Mouse (Mus musculus) Muller cell, postnatal 12 days (primary cell): Measurements from ENCODE around the gene Nln.

Source experiments
- DNase-seq: peaks from one replicate; pipeline ENCODE4 v3.0.0-alpha.2; 2015; ENCODE audit errors: inconsistent ontology term

Gene Nln

DNA sequence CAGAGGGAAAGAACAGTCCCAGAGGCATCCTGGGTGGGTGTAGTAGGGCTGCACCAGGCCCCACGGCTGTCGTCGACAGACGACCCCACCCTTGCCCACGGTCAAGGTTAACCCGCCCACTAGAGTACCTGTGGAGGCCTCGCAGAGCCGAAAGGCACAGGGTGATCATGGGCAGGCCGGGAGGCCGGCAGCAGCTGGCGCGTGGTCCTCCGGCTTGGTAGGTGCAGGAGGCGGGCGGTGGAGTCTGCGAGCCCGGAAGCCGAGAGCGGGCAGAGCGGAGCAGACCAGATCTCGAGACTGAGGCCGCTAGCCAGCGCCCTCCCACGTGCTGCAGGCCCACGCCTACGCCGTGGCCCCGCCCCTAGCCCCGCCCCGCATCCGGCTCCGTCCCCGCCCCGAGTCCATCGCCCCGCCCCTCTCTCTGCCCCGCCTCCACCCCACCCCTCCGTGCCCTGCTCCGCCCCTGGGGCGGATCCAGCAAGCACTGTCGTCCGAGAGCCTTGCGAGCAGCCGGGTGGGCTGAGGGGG is at the start of gene Nln, which contains the start of gene Sgtb:
Gene Nln, minus strand, starts transcription at position 327 of the 528 bp plus-strand sequence.
Gene Sgtb, plus strand, starts transcription at position 454 of the 528 bp plus-strand sequence.
- DNase-seq, result peak; percentile 93

DNA sequence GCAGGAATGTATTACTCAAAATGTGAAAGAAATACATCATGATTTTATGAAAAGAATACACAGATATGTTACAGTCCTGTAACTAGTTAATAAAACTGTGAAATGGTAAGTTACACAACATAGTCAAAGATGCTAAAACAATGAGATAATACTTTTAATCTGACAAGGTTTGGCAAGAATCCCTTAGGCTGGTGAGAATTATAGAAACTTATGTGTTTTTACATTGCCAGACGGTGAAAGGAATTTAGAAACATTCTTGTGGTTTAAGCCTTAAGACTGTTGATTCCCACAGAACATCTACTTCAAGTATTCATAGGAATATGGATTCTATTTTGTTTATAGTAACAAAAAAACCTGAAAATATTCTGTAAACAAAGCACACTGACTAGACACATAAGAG is 46.3 kb upstream of the Nln start:
- DNase-seq, result peak; percentile 5

DNA sequence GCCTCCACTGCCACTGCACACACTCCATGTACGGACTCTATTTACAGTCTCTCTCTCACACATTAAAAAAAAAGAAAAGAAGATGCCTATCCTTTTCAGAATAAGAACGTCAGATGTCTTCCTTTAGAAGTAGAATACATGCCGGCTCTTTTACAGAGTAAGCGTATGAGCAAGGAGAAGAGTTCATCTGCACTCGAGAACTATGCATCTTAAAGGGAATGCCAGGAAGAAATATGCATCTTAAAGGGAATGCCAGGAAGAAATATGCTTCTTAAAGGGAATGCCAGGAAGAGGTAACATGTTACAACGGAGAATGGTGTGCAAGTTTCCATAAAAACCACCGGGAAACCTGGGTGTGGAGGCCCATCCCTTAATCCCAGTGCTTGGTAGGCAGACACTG is 45.7 kb upstream of the Nln start:
- no peak for DNase-seq

DNA sequence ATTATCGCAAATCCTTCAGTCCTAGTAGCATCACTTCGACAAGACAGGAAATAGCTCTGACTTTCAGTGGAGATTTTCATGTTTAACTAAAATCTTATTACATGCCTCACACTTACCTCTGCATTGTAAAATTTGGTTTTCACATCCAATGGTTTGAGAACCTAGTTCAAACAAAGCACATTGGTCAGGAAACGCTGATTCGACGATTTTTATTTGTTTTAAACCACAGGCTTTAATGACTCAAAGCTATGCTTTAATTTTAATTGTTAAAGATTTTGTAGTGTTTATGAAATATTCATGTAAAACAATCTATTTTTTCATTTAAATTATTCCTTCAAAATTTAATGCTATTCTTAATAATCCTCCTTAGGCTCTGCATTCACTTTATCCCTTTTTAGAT is 44.8 kb upstream of the Nln start:
- DNase-seq, result no peak

DNA sequence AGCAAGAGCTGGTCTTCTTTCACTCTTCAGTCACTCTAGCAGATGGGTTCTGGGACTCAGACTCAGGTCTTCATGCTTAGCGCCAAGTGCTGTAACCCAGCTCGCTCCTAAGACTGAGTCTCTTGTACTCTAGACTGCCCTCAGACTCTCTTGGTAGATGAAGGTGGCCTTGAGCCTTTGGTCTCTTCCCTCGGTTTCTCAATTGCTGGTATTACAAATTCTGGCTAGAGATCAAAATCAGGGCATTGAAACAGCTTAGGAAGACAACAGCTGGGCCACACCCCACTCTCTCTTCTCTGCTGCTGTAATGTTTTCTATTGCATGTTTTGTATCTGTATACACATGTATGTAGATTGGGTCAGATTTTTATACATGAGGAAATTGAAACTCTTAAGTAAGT is 36.2 kb upstream of the Nln start:
- DNase-seq, result no peak

DNA sequence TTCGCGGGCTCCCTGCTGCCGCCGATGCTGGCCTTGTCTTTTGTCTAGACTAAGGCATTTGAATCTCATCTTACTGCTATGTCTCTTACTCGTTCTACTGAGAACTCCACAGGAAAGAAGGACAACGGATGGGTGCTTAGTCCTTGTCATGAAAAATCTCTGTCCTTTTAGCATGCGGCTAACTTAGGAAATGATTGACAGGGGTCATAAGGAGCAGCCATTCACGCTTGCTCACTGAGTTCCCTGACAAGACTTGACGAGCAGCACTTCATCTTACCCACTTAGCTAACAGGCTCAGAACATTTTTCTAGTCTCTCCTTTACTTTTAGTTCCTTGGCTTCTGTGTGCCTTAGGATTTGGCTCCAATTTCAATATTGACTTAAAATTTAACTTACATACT is 35.5 kb upstream of the Nln start:
- no peak for DNase-seq

DNA sequence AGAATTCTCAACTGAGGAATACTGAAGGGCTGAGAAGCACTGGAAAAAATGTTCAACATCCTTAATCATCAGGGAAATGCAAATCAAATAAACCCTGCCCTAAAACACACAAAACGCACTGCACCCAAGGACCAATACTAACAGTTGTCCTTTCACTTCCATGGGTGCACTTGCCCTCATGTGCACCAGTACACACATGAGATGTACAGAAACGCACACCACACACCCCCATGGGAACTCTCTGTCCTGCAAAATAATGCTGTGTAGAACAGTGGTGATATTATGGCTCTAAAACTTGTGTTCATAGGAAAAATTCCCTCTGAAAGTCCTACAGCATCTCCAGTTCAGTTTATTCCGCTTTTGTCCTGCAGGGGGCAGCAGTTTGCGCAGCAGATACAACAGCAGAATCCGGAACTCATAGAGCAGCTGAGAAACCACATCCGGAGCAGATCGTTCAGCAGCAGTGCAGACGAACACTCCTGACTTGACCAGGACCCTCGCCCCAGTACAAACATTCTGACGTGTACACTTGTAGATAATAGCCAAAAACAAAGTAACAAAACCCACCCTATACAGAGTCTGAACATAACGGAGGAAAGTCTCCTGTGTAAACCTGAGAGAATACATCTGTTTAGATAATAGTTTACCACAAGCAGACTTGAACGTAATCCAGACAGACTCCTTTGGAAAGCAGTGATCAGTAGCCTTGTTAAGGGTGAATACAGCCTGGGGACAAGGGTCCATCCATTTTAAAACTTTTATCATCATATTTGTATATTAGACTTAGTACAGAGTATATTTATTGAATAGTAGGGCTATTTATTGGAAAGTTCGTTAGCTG is 30.2 kb upstream of the Nln start:
- peak; percentile 35 for DNase-seq

DNA sequence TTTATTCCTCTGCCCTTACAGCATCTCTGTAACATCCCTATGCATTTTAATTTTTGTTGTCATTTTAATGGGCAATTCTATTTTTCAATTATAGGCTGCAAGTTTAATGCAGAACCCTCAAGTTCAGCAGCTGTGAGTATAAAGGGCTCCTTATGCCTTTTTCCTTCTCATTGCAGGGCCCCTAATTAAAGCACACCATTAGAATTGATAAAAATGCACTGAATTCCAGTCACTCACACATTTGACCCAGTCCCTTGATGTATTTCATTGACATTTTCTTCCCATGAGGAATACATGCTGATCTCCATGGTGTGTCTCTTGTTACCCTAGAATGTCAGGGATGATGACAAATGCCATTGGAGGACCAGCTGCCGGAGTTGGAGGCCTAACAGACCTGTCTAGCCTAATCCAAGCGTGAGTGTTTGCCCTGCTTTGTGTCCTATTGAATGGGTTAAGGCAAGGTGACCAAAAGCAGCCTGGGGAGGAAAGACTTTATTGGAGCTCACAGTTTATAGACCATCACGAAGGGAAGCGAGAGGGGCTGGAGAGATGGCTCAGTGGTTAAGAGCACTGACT is 25.2 kb upstream of the Nln start:
- no peak for DNase-seq

DNA sequence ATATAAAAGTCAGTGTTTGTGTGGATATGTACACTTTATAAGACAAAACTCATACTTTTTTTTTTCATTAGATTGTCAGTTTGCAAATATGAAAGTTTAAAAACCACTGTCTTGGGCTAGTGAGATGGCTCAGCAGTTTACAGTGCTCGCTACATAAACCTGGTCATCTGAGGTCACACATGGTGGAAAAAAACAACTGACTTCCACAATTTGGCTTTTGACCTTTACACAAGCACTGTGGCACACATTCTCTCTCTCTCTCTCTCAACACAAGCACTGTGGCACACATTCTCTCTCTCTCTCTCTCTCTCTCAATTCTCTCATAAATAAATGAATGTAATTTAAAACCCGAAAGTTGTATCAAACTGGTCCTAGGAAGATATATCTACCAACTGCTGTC is 23.1 kb upstream of the Nln start:
- DNase-seq, result no peak

DNA sequence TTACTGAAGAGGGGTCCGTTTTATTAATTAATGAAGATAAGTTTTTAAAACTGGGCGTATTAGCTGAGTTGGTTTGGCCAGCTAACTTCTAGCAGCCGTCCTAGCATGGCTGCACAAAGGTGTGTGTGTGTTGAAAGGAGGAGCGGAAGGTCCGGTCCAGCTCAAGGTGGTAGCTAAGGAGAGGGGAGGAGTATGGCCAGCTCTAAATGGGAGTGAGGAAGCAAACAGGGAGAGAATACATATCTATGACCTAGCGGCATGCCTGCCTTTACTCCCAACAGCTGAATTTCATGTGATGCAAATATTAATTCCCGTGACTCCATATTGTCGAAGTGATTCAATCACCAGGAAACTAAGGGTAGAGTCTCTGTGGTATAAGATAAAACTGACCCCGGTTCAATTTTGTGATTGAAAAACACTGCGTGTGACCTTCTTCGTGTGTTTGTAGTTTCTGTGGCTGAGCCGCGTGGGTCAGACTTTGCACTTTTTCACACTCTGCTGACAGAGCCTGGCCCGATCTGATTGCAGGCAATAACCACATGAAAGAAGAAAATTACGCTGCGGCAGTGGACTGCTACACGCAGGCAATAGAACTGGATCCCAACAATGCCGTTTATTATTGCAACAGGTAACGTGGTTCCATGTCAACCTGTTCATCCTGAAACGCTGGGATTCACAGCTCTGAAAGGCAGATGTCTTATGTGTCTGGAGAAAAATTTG is 14.4 kb upstream of the Nln start:
- no peak for DNase-seq

DNA sequence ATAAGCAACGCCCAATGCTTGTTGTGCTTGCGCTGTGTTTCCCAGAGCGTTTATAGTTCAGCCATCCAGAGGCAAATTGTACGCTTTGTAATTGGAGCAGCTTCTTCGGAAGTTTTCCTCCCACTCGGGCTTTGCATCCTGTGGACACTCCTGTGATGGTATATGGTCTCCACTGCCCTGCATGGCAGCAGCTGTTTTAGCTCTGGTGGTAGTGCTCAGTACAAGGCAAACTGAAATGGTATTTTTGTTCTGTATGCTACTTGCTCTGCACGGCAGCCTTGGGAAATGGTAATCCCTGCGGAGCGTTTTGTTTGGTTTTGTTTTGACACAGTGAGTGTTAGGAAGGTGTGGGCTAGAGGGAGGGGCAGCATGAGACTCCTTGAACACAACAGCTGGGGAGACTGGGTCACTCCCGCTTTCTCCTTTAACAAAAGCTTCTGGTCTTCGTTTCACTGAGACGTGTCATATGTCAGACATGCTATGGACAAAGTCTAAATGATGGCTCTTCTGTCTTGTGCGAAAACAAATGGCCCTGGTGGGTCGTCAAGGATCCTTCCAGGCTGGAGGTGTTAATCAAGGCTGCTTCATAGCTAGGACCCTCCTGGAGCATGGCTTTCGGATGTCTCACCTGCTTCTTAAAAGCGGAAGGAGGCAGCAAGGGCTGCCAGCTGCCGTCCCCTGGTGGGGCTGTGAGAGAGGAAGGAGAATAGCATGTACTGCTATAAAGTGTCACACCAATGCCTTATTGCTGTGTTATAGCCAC is 12.8 kb upstream of the Nln start:
- no peak for DNase-seq

DNA sequence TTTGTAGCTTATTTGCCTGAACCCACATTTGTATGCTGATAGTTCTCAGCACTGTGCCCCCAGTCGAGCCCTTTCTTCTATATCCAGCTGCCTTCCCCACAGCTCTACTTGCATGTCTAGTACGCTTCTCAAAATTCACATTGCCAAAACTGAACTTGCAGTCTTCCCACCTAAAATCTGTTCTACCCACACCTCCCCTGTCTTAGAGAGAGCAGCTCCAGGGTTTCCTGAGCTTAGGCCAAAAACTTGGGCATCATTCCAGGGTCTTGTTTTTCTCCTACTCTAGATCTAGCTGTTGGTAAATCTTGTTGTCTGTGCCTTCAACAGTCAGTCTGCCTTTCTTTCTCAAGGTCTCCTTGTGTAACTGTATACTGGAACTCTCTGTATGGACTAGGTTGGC is 5.4 kb upstream of the Nln start:
- no peak for DNase-seq

DNA sequence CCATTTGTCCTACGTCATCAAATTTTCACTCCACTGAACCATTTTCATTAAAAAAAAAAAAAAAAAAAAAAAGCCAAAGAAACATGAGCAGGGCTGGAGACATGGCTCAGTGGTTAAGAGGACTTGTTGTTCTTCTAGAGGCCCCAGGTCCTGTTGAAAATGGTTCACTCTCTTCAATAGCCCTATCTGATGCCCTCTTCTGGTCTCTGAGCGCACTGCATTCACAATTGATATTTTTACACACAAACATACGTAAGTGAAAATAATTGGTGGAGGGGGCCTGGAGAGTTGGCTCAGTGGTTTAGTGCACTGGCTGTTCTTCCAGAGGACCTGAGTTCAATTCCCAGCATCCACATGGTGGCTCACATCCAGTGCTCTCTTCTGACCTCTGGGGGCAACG is 4.4 kb upstream of the Nln start:
- no peak for DNase-seq

DNA sequence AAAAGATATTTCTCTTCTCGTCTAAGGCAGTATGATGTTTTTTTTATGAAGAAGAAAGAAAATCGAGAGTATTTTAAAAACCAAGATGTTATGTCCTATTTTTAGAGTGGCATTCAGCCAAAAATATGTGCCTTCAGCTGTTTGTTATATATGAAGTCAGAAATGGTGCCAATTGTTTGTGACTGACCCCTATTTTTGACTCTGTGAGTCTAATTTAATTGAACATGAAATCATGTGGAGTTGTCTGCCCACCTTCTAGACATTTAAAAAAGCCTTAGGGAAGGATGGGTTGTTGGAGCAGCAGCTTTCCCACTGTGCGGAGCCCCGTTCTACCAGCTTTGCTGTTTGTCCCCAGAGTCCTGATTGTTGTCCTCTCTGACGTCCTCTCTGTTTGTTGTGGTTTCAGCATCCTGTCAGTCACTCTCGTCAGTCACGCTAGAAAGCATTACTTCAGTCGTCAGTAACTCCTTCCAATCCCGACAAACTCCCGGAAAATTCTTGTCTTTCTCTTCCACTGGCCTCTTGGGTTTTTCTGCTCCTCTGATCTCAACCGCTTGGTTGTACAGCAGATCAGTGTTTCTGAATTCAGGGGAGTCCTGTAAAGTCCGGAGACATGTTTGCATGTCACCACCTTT is 3.0 kb upstream of the Nln start:
- DNase-seq, result no peak

DNA sequence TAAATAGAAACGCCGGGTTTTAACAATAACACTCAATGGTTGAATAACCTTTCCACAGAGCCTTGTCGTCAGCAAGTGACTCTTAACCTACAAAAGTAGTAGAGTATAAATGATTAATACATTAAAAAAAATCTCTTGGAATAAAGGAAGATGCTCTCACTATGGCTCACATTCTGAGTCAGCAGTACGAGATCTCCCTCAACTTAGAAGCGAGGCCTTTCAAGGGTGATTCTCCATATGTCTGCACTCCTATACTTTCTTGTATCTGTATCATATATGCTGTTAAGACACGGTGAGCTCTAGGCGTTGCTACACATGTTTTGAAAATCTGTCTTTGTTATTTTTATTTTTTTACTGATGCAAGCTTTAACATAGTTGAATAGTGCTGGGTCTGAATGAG is 1.1 kb upstream of the Nln start:
- DNase-seq, result no peak

DNA sequence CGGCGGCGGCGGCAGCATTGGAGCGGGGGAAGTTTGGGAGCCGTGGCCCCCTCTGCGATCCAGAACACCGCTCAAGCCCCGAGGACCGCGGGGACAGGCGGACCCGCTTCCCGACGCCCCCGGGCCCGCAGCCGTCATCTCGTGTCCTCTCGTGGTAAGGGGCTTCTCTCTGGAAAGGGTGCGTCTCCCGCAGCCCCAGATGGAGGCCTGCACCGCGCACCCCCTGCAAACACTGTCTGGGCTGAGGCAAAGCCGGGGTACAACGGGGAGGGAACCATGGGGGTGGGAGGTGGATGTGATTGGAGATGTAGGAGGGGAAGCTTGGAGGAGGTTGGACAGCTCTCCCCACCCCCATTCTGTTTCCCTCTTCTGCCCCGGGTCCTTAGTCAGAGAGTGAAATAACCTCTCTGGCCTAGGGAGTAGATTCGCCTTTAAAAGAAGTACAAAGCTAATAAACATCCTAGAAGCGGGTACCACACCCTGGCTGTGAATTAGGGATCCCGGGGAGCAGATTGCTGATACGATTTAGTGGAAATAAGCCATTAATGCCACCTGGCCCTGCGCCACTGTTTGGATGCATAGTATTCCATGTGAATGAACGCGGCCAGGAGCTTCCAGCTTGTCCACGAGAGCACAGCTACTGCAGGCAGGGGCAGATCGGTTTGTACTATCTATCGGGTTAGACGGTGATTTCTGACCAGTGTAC is 555 bp upstream of the Nln start:
- DNase-seq, result peak; percentile 72

DNA sequence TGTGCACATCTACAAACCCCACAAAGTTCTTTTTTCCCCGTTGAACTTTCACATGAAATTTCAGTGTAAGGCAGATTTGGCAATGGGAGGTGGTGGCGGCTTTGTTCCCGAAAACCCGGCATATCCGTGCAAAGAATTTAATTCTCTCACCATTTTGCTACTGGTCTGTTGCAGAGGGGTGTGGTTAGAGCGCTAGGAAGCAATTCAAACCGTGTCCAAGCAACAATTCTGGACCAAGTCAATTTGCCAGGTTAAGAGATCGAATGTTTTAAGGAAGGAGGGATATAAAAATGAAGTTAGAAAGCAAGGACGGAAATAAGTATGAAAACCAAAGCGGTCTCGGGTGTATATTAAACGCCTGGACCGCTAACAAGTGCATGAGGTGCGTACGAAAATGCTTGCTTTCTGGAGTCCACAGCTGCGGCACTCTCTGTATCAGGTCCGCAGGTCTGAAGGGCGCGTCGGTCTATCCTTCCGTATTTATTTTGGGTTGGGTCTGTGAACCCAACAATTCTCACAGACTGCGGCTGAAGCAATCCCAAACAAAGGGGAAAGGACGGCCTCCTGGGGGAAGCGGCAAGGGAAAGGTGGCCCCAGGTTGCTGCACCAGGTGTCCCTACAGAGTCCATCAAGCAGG is 645 bp downstream of the Nln start:
- peak; percentile 31 for DNase-seq

DNA sequence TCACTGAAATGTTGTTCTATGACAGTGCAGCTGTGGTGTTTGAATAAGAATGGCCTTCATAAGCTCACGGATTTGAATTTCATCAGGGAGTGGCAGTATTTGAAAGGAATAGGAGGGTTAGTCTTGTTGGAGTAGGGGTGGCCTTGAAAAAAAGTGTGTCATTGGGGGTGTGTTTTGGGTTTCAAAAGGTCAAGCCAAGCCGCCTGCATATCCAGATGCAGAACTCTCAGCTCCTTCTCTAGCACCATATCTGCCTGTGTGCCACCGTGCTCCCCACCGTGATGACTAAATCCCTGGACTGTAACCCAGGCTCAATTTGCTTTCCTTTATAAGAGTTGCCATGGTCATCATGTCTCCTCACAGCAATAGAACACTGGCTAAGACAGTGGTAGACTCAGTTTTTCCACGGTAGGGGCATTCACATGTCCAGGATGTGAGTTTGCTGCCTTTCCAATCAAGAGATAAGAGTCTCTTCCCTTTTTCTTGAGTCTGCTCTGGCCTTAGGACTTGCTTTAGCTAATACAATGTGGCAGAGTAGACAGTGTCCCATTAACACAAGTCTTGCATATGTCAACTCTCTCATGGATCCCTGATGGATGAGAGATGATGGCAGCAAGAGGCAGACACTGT is 7.7 kb downstream of the Nln start:
- DNase-seq, result no peak

DNA sequence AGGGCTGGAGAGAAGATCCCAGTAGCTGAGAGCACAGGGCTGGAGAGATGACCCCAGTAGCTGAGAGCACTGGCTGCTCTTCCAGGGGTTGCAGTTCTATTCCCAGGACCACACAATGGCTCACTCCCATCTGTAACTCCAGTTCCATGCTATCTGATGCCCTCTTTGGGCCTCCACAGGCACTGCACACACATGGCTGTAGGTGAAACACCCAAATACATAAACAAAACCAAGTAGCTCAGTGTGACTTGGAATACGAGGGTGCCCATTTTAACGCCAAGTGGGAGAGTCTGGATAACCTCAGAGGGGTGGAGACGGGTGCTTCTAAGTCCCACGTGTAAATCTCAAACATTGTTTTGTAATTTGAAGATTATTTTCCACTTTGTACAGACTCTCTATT is 9.0 kb downstream of the Nln start:
- no peak for DNase-seq

DNA sequence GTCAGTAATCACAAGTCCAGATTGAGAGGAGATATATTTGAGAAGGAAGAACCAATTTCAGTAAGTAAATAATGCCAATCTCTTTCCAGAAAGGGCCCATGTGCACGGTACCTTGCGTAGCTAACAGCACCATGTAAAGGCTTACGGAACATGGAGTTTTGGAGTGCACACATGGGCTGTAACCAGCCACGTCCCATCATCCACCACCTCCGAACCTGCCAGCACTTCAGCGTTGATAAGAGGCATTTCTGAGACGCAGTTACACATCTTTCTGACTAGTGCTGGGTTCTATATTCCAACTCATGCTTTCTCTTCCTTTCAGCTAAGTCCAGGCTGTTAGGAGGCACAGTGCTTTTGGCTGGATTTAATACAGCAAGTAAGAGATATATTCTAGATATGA is 12.2 kb downstream of the Nln start:
- DNase-seq, result no peak
